Mouse (Mus musculus): ENCODE results near the gene Gpr107.

Gene Gpr107

GRCm38 (mm10) chr2:31202357-31202756 lies 50.2 kb downstream of the Gpr107 start:
- no peak for DNase-seq

- no peak for DNase-seq
These were observed 50.8 kb downstream of the Gpr107 start for GRCm38 (mm10) chr2:31202956-31203355.

GRCm38 (mm10) chr2:31204677-31205076 lies 52.6 kb downstream of the Gpr107 start:
- DNase-seq: no peak

DNA sequence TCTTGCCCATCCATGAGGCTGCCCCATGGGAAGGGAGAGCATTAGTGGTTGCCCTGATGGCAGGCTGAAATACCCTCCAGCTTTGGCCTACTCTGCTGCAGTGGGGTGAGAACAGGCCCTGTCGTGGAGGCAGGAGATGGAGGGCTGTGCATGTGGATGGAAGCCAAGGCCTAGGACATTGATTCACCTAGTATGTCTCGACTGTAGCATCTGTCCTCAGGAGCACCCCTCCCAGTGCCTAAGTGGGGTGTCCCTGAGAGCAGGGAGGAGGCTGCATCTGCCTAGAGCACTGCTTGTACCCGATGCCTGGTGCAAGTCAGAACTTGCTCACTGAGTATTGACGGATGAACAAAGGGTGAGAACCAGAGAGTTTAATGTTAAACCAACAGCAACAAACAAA lies 54.1 kb downstream of the Gpr107 start:
- DNase-seq: no peak

DNA sequence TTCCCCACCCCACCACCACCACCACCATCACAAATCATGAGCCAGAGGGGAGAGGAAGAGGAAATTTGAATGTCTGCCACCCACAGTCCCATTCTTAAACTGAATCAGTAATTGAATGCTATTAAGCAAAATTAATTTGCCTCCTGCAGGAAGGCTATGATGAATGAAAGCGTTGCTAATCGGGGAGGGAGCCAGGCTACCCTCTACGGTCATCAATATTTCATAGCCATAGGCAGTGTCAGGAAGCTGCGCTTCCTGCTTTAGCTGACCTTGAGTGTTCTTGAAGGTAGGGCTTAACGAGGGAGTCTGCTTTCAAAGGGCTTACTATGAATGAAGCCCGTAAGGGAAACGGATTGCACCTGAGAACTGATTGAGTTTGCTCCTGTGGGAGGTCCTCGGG lies 54.8 kb downstream of the Gpr107 start:
- no peak for DNase-seq

GRCm38 (mm10) chr2:31208544-31209142 lies 56.5 kb downstream of the Gpr107 start:
- DNase-seq: no peak

- no peak for DNase-seq
These were observed 57.4 kb downstream of the Gpr107 start for GRCm38 (mm10) chr2:31209525-31209924.

GRCm38 (mm10) chr2:31210144-31210847 lies 58.2 kb downstream of the Gpr107 start:
- DNase-seq: no peak

DNA sequence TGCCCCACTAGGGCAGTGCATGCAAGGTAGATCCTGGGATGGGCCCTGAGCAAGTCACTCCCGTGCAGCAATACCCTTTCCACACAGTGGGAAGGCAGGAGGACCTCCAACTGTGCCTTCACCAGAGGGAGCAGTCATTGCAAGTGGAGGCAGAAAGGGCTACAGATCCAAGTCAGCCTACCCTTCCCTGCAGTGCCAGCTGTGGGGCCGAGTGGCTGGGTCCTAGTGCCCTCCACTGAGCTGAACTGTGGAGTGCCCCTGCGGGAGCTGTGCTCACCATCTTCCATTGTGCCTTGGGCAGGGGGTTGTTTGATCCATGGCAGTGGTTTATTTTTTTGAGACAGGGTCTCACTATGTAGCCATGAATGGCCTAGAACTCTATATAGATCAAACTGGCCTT lies 59.1 kb downstream of the Gpr107 start:
- DNase-seq: no peak

GRCm38 (mm10) chr2:31214211-31214796 lies 62.2 kb downstream of the Gpr107 start:
- DNase-seq: no peak

GRCm38 (mm10) chr2:31218611-31219010 lies 66.5 kb downstream of the Gpr107 start:
- no peak for DNase-seq

DNA sequence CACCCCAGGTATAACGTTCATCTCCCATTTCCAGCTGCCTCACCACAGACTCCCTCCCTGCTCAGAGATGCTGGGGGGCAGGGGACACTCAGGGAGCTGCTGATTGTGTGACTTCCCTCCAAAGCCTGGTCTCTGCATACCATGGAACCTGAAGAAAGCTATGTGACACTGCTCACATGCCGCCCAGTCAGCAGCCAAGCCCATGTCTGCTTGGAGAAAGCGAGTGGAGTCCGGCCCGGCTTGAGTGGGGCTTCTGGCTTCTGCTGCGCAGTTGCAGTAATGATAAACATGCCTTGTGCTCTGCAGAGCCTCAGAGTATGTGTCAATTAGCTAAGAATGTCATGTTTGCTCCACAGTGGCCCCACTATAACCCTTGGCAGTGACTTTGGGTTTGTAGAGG lies 67.4 kb downstream of the Gpr107 start:
- DNase-seq: no peak

GRCm38 (mm10) chr2:31220844-31221243 lies 68.7 kb downstream of the Gpr107 start:
- DNase-seq: no peak

DNA sequence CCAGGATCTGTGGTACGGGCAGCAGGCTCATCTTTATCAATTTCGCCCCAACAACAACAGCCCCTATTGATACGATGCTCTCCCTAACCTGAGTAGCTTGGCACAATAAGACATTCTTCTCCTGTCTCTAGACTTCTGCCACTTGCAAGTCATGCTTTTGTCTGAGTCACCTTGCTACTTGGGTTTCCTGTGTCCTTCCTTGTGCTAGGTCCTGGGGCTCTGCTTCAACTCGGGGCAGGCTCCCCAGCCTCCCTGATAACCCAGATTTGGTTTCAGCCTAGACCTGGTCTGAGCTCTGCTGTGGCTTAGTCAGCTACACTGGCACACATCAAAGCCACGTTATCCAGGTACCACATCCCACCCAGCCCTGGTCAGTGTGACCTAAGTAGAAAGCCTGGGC lies 69.5 kb downstream of the Gpr107 start:
- no peak for DNase-seq

GRCm38 (mm10) chr2:31228768-31229311 lies 76.7 kb downstream of the Gpr107 start:
- no peak for DNase-seq

DNA sequence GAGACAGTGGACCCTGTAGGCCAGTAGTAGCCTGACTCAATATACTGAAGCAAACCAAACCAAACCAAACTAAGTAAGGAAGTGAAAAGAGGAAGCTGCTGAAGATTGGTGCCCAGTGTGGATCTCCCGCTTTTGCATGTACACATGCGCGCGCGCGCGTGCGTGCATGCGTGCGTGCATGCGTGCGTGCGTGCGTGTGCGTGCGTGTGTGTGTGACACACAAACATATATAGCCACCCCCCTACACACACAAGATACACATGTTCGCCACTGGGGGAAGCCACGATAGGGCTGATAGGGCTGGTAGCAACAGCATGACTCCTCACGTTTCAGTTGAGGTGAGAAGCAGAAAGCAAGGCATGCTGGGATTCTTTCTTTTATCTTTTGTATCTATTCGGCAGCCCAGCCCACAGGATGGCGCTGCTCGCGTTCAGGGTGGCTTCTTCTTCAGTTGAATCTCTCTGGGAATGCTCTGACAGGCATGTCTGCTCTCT lies 87.1 kb downstream of the Gpr107 start:
- DNase-seq: no peak

GRCm38 (mm10) chr2:31239833-31240232 lies 87.7 kb downstream of the Gpr107 start:
- DNase-seq: no peak

DNA sequence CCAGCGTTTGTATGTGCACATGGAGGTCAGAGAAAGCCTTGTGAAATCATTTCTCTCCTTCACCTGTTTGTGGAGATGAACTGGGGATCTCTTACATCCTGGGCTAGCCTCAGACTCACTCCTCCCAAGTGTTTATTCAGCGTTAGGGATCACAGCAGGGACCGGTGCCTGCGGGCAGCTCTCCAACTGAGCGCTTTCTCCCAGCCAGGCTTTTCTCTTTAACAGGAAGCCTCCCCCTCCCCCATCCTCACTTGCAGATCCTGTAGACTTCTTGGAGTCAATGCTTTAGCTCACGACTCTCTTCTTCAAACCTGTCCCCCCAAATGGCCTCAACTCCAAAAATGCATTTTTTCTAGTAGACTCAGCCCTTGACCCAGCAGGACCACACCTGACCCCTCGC lies 89.5 kb downstream of the Gpr107 start:
- DNase-seq: no peak

DNA sequence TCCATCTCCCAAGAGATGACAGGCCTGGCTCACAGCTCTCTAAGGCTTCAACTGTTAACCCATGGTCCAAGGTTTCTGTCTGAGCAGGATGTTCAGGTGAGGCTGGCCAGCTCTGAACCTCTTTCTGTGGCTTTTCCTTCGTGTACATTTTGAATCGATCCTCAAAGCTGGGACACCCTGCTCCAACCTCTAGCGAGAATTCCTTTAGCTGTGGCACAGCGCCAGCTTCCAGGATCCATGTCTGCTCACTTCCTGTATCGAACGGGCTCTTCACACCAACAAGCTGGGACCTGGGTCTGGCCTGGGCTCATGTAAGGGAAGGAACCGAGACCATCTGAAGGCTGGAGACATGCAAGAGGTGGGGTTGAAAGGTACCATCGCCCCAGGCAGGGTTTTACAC lies 92.1 kb downstream of the Gpr107 start:
- no peak for DNase-seq

DNA sequence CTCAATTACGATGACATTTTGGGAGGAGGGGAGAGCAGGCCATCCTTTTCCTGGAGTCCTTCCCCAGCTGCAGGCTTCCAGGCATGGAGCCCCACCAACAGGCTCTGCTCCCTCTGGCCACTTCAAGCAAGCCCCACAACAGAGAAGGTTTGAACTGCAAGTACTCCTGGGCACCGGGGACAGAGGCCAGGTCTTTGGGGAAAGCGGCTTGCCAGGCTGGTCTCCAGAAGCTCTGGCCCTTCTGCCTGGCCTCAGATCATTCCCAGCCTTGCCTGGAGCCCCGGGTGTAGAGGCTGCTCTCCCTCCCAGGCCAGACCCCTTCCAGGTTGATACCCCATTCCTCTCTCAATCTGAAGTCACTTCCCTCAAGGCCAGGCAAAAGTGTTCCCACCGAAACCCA lies 92.9 kb downstream of the Gpr107 start:
- DNase-seq: no peak

- peak; percentile 85 for DNase-seq
These were observed 93.5 kb downstream of the Gpr107 start, which contains the start of gene Ncs1 for GRCm38 (mm10) chr2:31245491-31246141. Ncs1 (plus strand) TSS chr2:31245823.

GRCm38 (mm10) chr2:31246251-31246971 lies 94.3 kb downstream of the Gpr107 start:
- DNase-seq: no peak

GRCm38 (mm10) chr2:31248856-31249255 lies 96.7 kb downstream of the Gpr107 start:
- no peak for DNase-seq

All from kidney, postnatal 14 days (tissue).